Mouse (Mus musculus) T-cell, adult 2 months (primary cell): ENCODE data around the gene Ephb6.

Source experiments
- DNase-seq: peaks from one replicate; pipeline ENCODE4 v3.0.0; 2022; ENCODE audit warnings: low spot score

The Ephb6 gene

DNA sequence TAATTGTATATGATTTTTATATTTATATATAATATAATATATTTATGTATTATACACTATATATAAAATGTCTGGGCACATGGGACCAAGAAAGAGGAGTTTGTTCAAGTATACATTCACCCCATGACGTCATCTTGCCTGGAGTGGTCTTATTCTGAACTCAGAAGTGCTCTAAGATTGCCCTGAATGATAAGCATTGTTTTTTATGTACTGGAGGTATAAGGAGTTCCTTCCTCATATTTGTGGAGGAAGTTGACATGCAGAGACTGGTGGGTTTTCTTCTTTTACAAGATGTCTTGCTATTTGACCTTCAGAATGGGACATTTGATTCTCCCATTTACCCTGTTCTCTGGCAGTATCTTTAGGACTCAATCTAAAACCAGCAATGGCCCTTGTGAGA lies 22.9 kb downstream of the Ephb6 start:
- DNase-seq: no peak

- no peak for DNase-seq
Measured at GRCm38 (mm10) chr6:41630791-41631190, 25.5 kb downstream of the Ephb6 start.

DNA sequence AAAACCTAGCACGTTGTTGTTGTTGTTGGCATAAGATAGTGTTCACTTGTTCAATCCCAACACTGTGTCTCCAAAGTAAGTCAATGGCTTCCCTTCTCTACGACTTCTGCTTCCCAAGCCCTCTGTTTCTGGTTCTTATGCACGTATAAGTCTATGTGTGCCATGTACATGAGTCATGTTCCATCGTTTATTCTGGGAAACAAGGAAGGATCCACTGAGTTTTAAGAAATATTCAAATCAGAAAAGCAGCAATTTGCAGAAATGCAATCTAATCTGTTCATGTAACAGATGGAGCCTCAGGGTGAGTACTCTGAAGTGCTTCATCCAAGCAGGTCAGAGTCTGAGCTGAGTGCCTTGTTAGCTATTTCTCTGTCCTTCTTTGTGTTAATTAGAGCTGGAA lies 26.3 kb downstream of the Ephb6 start:
- DNase-seq: no peak

DNA sequence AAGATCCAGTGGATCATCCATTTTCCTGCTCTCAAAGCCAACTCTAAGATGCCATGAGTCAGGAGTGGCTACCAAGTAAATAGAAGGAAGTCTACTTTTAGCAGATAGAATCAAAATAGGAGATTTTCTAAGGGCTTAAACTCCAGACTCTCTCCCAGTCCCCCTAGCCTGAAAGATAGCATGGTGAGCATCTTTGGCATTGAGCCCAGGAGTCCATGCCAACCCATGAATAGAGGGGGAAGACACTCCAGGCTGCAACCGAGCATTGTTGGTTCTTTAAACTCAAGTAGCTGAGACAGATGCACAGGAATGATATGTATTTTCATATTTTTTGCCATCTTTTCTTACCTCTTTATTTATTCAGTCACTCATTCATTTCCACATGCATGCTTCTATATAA lies 29.9 kb downstream of the Ephb6 start:
- DNase-seq: no peak

- DNase-seq: no peak
Measured at GRCm38 (mm10) chr6:41636178-41636577, 30.9 kb downstream of the Ephb6 start, which contains the start of gene Trpv6. Gene Trpv6 (minus strand): TSS chr6:41636405.

DNA sequence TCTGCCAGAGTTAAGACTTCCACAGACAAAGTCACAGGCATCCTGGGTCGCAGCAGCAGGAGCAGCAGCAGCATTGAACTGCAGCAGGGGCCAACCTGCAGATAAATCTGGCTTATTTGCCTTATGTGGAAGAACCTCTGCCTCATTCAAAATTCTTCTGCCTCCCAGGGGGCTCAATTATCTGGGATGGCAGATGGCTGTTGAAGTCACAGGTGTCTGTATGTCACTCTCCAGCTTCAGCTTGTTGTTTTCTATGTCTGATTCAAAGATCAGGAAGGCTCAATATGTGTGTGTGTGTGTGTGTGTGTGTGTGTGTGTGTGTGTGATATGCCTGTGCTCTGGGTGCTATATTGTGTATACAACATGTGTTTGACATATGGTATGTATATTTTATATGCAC lies 32.1 kb downstream of the Ephb6 start:
- no peak for DNase-seq

DNA sequence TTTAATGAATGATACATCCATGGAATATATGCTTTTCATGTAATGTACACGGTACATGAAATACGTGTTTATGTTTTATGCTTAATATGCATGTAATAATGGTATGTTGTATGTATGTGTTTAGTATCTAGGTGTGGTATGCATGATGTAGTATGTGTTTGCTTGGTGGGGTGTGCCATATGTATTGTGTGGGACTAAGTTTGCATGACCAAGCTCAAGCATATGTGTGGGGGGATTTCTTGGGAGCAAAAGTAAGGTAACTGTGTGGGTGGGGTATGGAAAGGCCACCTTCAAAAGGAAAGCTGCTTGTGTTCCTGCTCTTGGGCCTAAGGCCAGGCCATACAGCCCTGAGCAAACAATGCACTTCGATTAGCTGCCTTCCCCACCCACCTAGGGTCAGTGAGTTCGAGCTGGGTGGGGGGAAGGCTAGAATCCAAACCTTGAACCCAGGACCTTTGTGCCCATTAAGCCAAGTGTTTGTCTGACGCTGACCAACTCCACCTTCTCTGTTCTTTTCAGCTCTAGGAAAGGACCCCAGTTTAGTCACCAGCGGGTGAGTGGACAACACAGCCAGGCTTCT lies 32.7 kb downstream of the Ephb6 start:
- DNase-seq: no peak

GRCm38 (mm10) chr6:41640449-41640848 lies 35.2 kb downstream of the Ephb6 start:
- no peak for DNase-seq

- no peak for DNase-seq
Measured at GRCm38 (mm10) chr6:41641173-41641866, 36.0 kb downstream of the Ephb6 start.

DNA sequence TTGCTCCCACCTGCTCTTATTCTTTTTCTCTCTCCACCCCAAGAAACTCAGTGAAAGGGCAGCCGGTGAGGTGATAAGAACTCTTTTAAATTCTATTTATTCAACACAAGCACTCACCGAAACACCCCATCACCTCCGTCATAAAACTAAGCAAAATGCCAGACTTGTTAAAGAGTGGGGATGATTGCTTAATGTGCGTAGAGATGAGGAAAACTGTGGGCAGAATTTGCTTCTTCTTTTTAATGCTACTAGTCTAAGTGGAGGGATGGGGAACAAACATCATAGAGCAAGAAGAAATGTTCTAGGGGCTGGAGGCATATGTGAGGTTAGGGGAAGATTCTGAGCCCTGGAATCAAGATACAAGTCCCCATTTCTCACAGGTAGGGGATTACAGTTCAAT lies 37.5 kb downstream of the Ephb6 start:
- no peak for DNase-seq

GRCm38 (mm10) chr6:41643227-41643626 lies 37.9 kb downstream of the Ephb6 start:
- no peak for DNase-seq

DNA sequence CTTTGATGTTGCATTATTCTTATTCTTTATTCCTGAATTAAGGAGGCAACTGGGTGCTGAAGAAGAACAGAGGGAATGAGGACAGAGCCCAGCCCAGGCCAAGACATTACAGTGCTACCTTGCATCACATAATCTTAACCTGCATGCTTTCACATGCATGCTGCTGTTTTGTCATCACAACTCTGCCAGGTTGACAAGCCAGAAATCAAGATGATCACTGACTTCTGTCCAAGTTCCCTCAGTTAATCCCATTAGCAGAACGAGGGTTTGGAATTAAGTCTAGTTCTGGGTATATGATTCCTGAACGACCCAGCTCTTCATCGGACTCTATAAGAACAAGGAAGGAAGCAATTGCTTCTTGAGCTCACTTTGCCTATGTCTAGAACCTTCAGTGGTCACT lies 40.9 kb downstream of the Ephb6 start:
- no peak for DNase-seq

DNA sequence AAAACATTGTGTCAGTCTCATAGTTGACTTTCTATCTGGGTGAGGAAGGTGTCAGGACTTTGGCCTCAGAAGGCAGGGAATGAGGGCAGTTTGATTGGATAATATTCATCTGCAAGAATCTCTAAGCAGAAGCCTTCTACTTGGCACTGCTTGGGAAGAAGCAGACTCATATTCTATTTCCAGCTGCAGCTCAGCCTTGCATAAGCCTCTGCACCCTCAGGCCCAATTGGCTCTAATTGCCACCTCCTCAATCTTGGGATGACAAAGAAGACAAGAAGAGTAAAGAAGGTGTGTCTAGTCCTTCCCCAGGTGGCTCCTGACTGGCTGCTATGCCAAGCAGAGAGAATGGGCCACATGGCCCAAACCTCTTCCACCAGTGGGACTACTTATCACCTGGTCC lies 41.4 kb downstream of the Ephb6 start:
- DNase-seq: no peak

DNA sequence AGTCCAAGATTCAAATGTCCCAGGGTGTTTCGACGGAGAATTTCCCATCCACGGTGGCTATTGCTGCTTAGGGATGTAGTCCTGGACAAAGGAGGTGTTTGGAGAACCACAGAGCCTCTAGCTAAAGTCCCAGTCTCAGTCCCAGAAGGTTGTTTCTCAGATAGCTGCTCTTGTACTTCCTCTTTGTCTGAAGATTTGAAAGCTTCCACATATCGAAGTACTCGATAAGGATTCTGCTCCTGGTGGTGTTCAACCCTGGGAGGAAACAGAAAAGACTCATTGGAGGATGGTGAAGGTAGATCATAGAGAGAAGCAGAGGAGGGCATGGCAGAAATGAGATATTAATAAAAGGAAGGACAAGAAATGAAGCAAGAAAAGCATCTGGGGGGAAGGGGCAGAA lies 47.9 kb downstream of the Ephb6 start:
- DNase-seq: no peak

DNA sequence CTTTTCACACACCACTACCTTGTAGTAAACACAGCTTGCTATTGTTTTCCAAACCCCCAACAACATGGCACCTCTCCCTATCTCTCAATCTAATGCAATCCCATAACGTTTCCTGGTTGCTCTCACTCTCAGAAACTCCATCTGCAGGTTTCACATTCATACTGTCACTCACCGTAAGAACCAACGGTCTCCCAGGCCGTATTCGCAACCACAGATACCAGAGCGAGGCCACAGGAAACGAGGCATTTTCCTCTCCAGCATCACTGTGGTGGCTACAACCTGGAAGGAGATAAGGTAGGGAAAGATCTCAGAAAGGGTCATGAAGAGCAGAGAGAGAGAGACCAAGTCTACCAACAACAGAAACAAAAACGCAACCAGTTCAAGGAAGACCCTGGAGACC lies 49.4 kb downstream of the Ephb6 start:
- no peak for DNase-seq

GRCm38 (mm10) chr6:41658487-41658886 lies 53.2 kb downstream of the Ephb6 start:
- DNase-seq: no peak

GRCm38 (mm10) chr6:41662320-41662719 lies 57.0 kb downstream of the Ephb6 start:
- peak; percentile 24 for DNase-seq
